Mouse (Mus musculus) forebrain, postnatal 0 days (tissue): Measurements from ENCODE around the gene Chst4. TPM values are rescaled to one million over a fixed set of nuclear protein-coding genes. Genes with fewer than 3 reads are reported as not detected.

Experiments
- ATAC-seq: fragments of 200-750 bp; cut with Nextera tagmentation; 2 replicates; pipeline ENCODE4 v1.8.0; 2017; ENCODE audit warnings: mild to moderate bottlenecking, moderate library complexity
- DNase-seq: peaks from one replicate; pipeline ENCODE4 v3.0.0-alpha.2; 2015
- H3K27ac ChIP-seq: fragments of 300-500 bp; sonication (generic); 2 replicates; pipeline ENCODE4 v1.5.1; 2014; ENCODE audit warnings: low read depth, mild to moderate bottlenecking, antibody characterized with exemption, low read length, moderate library complexity, mixed read lengths
- H3K27me3 ChIP-seq: fragments of 300-500 bp; sonication (generic); 2 replicates; pipeline ENCODE4 v1.6.1; 2014; ENCODE audit warnings: mild to moderate bottlenecking, low read length, mixed read lengths; ENCODE audit not compliant: insufficient read depth
- H3K36me3 ChIP-seq: fragments of 300-500 bp; sonication (generic); 2 replicates; pipeline ENCODE4 v1.6.1; 2014; ENCODE audit warnings: mild to moderate bottlenecking, moderate library complexity; ENCODE audit not compliant: insufficient read depth
- H3K4me1 ChIP-seq: fragments of 300-500 bp; sonication (generic); 2 replicates; pipeline ENCODE4 v1.6.1; 2014; ENCODE audit warnings: antibody characterized with exemption; ENCODE audit not compliant: insufficient read depth
- H3K4me2 ChIP-seq: fragments of 300-500 bp; sonication (generic); 2 replicates; pipeline ENCODE4 v1.6.1; 2014; ENCODE audit warnings: low read depth, mild to moderate bottlenecking, moderate library complexity
- H3K4me3 ChIP-seq: fragments of 300-500 bp; sonication (generic); 2 replicates; pipeline ENCODE4 v1.5.1; 2014; ENCODE audit warnings: low read depth, low read length, mixed read lengths
- H3K9ac ChIP-seq: fragments of 300-500 bp; sonication (generic); 2 replicates; pipeline ENCODE4 v1.6.1; 2014; ENCODE audit warnings: mild to moderate bottlenecking
- H3K9me3 ChIP-seq: fragments of 300-500 bp; sonication (generic); 2 replicates; pipeline ENCODE4 v1.6.1; 2016; ENCODE audit warnings: low read length
- CTCF ChIP-seq: sonication (generic); IDR thresholded peaks from 2 replicates; pipeline ENCODE4 v1.5.1; 2016; ENCODE audit warnings: antibody characterized with exemption, control low read depth, low read depth
- WGBS: fragments of 180-500 bp; shearing (Covaris S2); extraction: QIAGEN DNeasy Blood & Tissue Kit; methylation state at CpG from one replicate; pipeline ENCODE4 v1.1.7; 2014; 5-methylcytosine and 5-hydroxymethylcytosine counted together
- polyA plus RNA-seq: library from polyadenylated mRNA; unstranded; fragments of >200 nt; fragmentation: Nextera tagmentation; extraction: Ambion mirVana; gene quantifications from 2 replicates; pipeline ENCODE4 v1.2.1, GENCODE M21; 2015
- total RNA-seq: library from RNA; depleted of rRNA; stranded (reverse); fragments of >200 nt; gene quantifications from 2 replicates; pipeline ENCODE4 v1.2.3, GENCODE M21; 2014; rRNA removed

The Chst4 gene
- not detected in 2 replicates for total RNA-seq
- not detected in 2 replicates for polyA plus RNA-seq

DNA sequence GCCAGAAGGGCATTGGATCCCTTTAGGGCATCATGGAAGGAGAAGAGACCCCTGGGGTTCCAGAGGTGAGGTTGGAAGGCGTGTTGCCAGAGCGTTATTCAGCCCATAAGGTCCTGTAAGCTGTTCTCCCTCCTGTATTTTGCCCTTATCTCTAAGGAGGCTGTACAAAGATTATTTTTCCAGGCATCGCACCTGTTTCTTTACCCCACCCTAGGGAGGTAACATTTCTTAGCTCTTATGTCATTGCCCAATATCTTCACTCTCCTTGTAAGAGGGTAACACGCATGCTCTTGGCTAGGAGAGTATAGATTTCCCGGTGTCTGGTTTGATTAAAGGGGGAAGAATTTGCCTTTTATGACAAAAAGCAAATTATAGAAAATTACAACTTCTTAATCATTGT lies at the start of gene Chst4:
Gene Chst4, minus strand, starts transcription at position 82 of the 400 bp plus-strand sequence.
- ATAC-seq (no peak), DNase-seq (no peak)
- TF ChIP-seq CTCF, result no peak

DNA sequence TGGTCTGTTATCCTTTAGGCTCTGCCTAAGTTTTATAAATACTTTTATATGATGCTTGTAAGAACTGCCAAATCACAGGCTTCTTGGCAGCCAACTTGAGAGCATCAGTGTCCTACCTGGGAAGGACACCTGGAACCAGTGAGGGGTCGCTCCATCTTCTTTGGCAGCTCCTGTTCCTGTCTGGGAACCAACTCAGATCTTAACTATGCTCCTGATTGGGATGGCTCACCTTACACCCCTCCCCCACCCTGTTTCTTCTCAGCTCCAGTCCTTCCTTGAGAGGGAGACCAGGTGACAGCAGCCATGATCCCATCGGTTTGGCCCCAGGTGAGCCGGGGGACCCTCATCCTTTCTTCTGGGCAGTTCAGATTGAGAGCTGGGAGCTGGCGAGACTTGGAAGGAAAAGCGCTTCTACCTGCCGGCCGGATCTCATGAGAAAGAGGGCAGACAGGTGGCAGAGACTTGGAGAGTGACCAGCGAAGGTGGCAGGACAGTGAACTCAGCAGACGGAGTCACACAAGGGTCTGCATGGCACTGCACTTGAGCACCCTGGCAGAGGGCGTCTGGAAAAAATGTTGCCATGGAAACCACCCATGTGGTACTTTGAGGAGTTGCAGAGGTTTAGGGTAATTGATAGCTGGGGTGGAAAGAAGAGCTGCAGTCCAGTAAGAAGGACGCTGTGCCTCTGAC lies 43.0 kb upstream of the Chst4 start:
- Histone ChIP-seq H3K4me2 (no peak overlapping the region), H3K4me3 (no peak overlapping the region), H3K4me1 (peaks cover 8% of the 10 kb centered on the region; the same call in 1 of the 2 replicates), H3K36me3 (peaks cover 51% of the 10 kb centered on the region), H3K27ac (no peak overlapping the region), H3K9ac (no peak overlapping the region), H3K9me3 (peaks cover 5% of the 10 kb centered on the region; the same call in 1 of the 2 replicates), H3K27me3 (no peaks in the 10 kb centered on the region)
- no peak for TF ChIP-seq CTCF
- WGBS, result 79% methylated on average over 11 of the region's 11 CpGs
- DNase-seq (no peak), ATAC-seq (no peak)

More for the DNA sequence above, at the start of gene Chst4:
- no peaks in the 10 kb centered on the region for H3K27me3 ChIP-seq
- no peaks in the 10 kb centered on the region for H3K4me1 ChIP-seq
- H3K4me3 ChIP-seq, result no peak within 1 kb of the TSS
- no peak within 1 kb of the TSS for H3K9ac ChIP-seq
- no peak within 1 kb of the TSS for H3K27ac ChIP-seq
- H3K9me3 ChIP-seq, result no peaks in the 10 kb centered on the region
- H3K4me2 ChIP-seq, result no peak within 1 kb of the TSS
- no peaks in the 10 kb centered on the region for H3K36me3 ChIP-seq
- WGBS, result 89% methylated on average over 5 of the region's 5 CpGs

DNA sequence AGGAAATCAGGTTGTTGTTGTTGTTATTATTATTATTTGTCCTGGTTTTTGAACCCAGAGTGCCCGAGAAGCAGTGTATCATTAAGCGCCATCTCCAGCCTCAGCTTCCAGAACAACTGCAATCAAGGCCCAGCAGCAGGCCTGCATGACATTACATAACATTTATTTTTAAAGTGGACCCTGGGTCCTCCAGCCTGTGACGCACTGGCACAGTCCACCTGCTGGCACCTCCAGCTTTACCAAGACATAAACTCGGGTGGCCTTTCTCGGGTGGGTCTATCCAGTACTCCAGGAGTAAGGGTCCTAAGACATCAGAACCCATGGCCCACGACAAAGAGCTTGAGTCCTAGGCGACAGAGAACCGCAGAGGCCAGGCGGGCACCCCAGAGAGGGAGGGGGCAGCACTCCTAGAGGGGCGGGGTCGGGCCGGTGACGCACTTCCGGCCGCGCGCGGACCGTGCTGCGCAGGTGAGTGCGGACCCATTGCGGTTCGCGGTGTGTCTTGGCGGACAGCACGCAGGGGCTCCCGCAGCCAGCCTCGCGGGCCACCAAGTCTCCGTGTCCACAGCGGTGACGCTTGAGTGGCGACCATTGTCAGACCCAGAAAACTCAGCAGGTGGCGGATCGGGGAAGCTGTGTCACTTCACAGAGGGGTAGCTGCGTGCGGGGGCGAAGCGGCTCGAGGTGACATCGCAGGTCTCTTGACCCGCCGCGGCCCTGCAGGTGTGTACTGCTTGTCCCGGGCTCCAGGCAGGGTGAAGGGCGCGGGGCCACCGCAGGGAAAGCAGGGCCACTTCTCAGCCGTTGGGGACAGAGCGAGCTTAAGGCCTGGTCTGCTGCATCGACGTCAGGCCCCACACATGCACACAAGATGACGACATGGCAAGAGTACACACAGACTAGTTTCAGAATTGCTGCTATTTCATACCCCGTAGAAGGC lies 40.0 kb upstream of the Chst4 start, which contains the start of gene Zfp612:
Gene Zfp612, plus strand, starts transcription at position 465 of the 940 bp plus-strand sequence.
- DNase-seq, result peak; percentile 80

DNA sequence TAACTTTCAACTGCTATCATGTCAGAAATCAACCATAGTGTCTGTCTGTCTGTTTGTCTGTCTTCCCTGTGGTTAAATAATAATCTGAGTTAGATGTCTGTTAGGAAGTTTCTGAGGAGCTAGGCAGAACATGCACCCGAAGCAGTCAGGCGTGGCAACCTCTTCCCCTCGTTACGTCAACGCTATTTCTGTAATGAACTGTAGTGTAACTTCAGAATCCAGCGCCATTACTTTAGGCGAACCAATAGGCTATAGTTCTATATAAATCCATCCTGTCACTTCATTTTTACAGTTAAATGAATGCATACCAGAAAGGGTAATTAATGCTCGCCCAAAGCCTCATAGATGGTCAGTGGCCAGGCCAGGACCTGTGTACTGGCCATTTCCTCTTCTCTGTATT lies 35.0 kb upstream of the Chst4 start:
- DNase-seq (no peak), ATAC-seq (no peak)
- no peak for TF ChIP-seq CTCF
- no peaks in the 10 kb centered on the region for H3K36me3 ChIP-seq
- H3K9me3 ChIP-seq, result no peaks in the 10 kb centered on the region
- H3K27ac ChIP-seq, result no peak overlapping the region
- WGBS, result 77% methylated on average over 8 of the region's 8 CpGs
- H3K4me1 ChIP-seq, result no peaks in the 10 kb centered on the region
- no peak overlapping the region for H3K4me3 ChIP-seq
- H3K4me2 ChIP-seq, result no peak overlapping the region
- H3K9ac ChIP-seq, result no peak overlapping the region
- no peaks in the 10 kb centered on the region; the same call in 1 of the 2 replicates for H3K27me3 ChIP-seq

More for the DNA sequence above, 40.0 kb upstream of the Chst4 start, which contains the start of gene Zfp612:
- Histone ChIP-seq H3K4me1 (peaks cover 8% of the 10 kb centered on the region; the same call in 1 of the 2 replicates), H3K9me3 (no peaks in the 10 kb centered on the region), H3K27ac (peak within 1 kb of the TSS; percentile 57; the same call in 1 of the 2 replicates), H3K4me2 (peak within 1 kb of the TSS; percentile 90), H3K27me3 (no peaks in the 10 kb centered on the region), H3K36me3 (peaks cover 23% of the 10 kb centered on the region; the same call in 1 of the 2 replicates), H3K9ac (peak within 1 kb of the TSS; percentile 78), H3K4me3 (peak within 1 kb of the TSS; percentile 64)
- peak; percentile 95 for ATAC-seq
- 8% methylated on average over 54 of the region's 54 CpGs for WGBS
- peak; percentile 6; the same call in 1 of the 2 replicates for TF ChIP-seq CTCF

DNA sequence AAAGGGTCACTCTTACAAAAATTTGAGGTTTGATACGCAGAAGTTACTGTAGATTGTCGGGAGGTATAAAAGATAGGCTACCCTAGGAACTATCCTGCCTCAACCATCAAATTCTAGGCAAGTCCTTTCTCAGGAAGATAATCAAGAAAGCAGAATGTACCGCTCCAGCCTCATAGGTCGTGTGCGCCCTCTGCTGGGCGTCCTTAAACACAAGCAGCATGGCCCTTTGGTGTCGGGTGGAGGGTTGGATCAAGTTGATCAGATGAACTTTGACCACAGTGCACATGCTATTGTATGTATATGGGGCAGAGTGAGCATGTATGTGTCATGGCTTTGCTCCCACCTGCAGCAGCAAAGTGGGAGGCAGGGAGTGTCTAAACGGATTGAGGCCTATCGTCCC lies 32.1 kb upstream of the Chst4 start:
- H3K27me3 ChIP-seq, result no peaks in the 10 kb centered on the region; the same call in 1 of the 2 replicates
- DNase-seq (peak; percentile 84), ATAC-seq (peak; percentile 45; the same call in 1 of the 2 replicates)
- no peaks in the 10 kb centered on the region for H3K4me1 ChIP-seq
- 15% methylated on average over 9 of the region's 9 CpGs for WGBS
- peak; percentile 95 for TF ChIP-seq CTCF
- H3K4me2 ChIP-seq, result no peak overlapping the region
- no peak overlapping the region for H3K27ac ChIP-seq
- no peak overlapping the region for H3K9ac ChIP-seq
- H3K36me3 ChIP-seq, result no peaks in the 10 kb centered on the region
- H3K9me3 ChIP-seq, result no peaks in the 10 kb centered on the region
- no peak overlapping the region for H3K4me3 ChIP-seq

DNA sequence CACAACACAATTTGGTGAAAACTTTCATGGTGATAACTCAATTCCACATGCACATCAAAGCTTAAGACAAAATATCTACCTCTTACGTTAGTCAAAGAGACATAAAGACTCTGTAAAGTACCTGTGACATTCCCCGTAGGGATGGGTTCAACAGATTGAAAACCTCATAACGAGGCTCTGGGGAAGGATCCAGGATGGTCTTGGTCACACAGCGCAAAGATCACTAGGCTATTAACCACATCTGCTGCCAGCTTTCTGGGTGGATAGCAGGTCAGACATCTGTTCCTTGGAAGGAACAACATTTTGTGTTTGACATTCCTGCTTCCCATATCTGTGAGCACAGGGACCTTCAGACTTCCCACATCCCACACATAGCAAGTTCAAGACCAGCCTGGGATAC lies 30.2 kb upstream of the Chst4 start:
- Histone ChIP-seq H3K27ac (no peak overlapping the region), H3K9me3 (no peaks in the 10 kb centered on the region), H3K9ac (no peak overlapping the region), H3K36me3 (no peaks in the 10 kb centered on the region), H3K27me3 (no peaks in the 10 kb centered on the region; the same call in 1 of the 2 replicates), H3K4me1 (no peaks in the 10 kb centered on the region), H3K4me2 (no peak overlapping the region), H3K4me3 (no peak overlapping the region)
- WGBS, result 85% methylated on average over 4 of the region's 4 CpGs
- DNase-seq (no peak), ATAC-seq (no peak)
- TF ChIP-seq CTCF, result no peak
